Mouse (Mus musculus) testis, adult 2 months (tissue): ENCODE measurements around the gene Ncor2.

Experiments
- CTCF ChIP-seq: fragments of 200-500 bp; IDR thresholded peaks from 2 replicates; pipeline ENCODE4 v1.5.1; 2012; ENCODE audit warnings: low read depth, mild to moderate bottlenecking, inconsistent platforms, low read length, moderate library complexity; ENCODE audit not compliant: control insufficient read depth, insufficient read depth, insufficient replicate concordance
- POLR2A ChIP-seq: fragments of 200-500 bp; IDR thresholded peaks from 2 replicates; pipeline ENCODE4 v1.6.1; 2012; ENCODE audit warnings: low read depth, mild to moderate bottlenecking, inconsistent platforms, low read length, moderate library complexity; ENCODE audit not compliant: control insufficient read depth

GRCm38 (mm10) chr5:125021298-125021697 lies 157.7 kb downstream of the Ncor2 start:
- TF ChIP-seq CTCF = no peak
- no peak for TF ChIP-seq POLR2A
